Mouse (Mus musculus) ZHBTc4 (cell line): ENCODE results near the gene Arrb1.
"Not testable (repeated sequence)": the region's sequence is repeated elsewhere in the genome, so short reads cannot be mapped to it uniquely, and the experiment has no call there.

Experiments used
- DNase-seq: peaks from one replicate; pipeline ENCODE4 v3.0.0-alpha.2; 2011; ENCODE audit warnings: low read depth, low spot score

The Arrb1 gene

DNA sequence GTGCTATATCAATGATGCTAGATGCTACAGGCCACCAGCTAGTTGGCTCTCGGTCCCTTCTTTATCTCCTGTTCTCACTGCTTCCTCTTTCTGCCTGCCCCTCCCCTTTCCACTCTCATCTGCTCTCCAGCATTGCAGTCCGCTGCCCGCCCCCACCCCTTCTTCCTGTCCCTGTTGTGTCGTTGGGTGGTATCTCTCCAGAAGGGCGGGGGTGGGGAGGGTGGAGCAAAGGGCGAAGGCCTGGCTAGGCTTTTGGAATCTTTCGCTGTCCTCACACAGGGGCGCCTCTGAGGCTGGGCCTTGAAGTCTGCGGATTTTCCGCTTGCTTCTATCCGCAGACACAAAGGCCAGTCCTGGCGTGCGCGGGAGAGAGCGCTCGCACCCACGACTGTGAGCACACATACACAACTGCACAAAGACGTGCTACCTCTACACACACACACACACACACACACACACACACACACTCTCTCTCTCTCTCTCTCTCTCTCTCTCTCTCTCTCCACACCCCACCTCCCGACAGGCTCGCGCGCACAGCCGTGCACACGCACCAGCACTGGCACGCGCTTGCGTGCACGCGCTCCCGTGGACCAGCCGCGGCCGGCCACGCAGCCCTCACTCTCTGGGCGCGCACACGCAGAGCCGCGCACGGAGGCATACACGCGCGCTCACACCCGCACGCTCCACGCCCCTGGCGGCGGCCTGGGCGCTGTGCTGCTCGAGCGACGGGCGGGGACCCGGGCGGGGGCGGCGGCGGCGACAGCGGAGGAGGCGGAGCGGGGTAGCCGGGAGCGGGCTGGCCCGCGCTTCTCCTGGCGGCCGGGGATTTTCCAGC, at the start of gene Arrb1:
Arrb1 (plus strand) TSS at position 566 of the 835 bp plus-strand sequence.
- peak; percentile 83 for DNase-seq

DNA sequence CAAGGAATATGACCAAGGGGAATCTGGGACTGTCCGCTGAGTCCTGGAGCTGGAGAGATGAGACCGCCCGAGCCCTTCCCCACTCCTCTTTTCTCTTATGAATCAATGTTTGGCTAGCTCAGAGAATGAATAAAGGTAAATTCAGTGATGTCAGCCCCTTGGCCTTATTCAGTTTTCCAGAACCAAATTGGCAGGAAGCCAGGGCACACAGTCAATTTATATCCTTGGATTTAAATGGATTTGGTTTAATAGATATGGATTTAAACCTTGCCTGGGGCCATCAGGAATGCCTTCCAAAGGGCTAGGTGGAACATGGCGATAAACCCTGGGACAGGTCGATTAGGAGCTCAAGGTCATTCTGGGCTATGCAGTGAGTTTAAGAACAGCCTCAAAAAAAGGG, 45.6 kb upstream of the Arrb1 start:
- no peak for DNase-seq

GRCm38 (mm10) chr7:99499128-99499527, 36.1 kb upstream of the Arrb1 start:
- DNase-seq = no peak

DNA sequence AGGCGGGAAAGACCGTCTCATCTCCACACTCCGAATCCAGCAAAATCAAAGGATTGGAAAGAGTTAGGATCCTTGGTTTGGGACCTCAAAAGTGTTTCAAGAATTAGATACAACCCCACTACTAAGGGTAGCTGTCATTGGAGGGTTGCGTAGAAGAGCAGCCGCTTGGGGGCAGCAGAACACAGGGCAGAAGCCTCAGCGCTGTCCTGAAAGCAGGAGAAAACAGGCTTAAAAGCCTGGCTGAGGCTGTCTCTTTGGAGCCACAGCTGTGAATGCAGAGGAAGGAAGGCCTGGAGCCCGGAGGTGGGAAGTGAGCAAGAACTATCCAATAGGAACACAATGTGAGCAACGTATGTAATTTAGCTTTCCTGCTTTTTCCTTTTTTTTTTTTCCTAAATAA, 35.1 kb upstream of the Arrb1 start:
- peak; percentile 82 for DNase-seq

DNA sequence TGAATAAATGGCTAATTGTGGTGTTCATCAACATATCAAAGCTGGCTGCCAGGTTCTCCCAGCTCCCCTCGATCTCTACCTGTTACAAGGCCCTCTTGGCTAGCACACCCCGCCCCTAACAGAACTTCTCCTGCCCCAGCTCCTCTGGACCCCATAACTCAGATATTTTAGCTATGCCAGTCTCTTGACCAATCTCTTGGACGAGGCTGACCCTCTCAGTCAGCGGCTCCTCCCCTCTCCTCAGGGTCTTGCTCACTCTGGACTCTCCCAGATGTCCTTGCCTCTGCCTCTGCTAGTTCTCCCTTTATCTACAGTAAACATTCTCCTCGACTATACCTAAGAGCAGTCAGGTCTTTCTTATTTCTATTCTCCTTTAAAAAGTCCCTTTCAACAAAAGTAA, 34.6 kb upstream of the Arrb1 start:
- DNase-seq = no peak

DNA sequence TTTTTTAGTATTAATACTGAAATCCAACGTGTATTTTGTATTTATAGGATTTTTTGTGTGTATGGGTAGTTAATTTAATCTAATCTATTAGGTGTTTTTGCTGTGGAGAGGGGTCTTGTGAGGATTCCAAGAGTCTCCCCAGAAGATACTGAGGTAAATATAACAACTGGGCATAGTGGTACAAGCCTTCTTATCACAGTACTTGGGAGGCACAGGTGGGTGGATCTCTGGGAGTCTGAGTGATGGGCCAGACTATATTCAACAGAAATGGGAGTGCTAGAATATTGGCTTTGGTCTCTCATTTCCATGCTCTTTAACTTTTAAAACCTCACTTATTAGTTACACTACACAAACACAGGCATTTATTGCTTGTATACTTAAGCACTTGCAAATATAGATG, 34.1 kb upstream of the Arrb1 start:
- no peak for DNase-seq

DNA sequence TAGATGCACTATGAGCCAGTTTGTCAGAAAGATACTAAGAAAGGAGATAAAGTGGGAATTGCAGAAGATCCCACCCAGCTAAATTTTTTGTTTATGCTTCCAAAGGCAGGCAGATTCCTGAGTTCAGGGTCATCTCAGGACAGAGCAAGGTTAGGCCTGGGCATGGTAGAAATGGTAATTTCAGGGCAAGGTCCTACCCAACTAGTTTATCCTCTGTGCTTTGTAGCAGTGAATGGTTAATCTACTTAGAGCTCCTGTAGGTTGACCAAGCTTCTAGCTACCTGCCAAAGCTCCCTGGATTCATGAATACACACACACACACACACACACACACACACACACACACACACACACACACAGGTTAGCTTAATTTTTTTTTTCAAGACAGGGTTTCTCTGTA, 30.7 kb upstream of the Arrb1 start:
- DNase-seq = no peak

GRCm38 (mm10) chr7:99508187-99508586, 27.1 kb upstream of the Arrb1 start:
- DNase-seq = not testable (repeated sequence)

- peak; percentile 25 for DNase-seq
Observed at GRCm38 (mm10) chr7:99510087-99510501, 25.2 kb upstream of the Arrb1 start.

- no peak for DNase-seq
Observed at GRCm38 (mm10) chr7:99516092-99516813, 19.0 kb upstream of the Arrb1 start.

DNA sequence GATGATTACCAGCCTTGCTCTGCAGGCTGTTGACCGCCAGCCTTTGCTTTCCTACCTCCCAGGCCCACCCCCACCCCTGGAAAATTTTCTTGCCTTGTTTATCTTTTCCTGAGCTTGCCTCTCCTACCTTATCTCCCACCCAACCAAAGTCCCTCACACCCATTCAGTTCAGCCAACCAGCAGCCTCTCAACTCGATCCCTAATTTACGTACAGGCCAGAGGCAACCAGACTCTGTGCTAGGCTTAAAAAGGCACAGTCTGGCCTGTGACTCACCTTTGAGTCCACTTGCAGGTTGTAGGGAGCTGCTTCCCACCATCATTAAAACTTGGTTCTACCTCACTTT, 18.5 kb upstream of the Arrb1 start:
- no peak for DNase-seq

DNA sequence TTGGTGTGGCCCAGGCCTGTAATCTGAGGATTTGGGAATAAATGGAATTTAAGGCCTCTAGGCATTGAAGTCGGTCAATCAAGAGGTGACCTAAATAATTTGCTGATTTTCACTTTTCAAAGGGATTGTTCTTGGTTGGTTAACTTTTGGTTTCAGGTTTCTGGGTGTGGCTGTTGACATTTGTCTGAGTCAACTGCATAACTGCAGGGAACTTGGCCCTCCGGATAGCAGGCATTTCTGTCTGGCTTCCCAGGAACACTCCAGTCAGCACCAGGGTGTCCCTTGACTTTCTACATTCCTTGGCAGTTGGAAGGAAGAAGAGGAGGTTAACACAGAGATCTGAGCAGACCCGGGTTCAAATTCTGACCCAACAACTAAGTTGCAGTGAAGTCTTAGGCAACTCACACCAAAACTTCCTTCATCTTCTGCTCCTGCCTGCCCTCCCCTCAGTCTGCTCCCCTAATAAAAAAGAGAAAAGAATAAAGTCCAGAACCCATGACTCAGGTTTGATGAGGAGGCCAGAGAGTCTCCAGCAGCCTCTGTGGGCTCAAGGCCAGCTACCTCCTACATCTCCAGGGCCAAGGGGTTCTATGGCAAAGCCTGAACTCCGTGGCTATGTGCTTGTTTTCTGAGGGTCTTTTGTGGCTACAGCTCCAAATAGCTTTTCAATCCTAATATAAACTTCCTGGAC, 16.2 kb upstream of the Arrb1 start:
- peak; percentile 83 for DNase-seq

- no peak for DNase-seq
Observed at GRCm38 (mm10) chr7:99523121-99523520, 12.1 kb upstream of the Arrb1 start.

DNA sequence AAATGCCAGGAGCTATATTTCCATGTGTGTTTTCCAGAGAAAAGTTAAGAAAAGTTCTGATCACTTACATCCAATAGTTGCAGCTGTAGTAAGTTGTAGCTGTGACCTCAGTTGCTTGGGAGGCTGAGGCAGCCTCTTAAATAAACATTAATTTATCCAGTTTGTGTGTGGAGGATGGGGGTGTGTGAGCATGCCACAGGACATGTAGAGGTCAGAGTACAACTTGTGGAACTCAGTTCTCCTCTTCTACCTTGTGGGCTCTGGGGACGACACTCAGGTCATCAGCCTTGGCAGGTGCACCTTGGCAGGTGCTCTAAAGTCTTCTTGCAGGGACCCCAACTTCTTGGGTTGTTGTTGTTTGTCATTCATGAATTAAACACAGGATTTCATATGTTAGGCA, 11.4 kb upstream of the Arrb1 start:
- DNase-seq = no peak

DNA sequence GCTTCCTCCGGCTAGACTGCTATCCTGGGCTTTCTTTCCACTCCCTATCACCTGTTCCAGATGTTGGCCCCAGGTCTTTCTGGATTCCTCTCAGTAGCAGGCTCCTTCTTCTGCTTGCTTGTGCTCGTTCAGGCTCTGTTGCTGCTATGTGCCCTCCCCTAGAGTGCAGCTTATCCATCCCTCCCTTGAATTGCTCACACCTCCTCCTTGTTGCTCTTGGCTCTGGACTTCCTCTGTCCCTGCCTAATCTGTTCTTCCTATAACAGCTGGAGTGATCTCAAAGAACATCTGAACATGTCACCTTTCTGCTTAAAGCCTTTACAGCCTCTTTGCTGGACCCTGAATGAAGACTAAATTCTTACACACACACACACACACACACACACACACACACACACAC, 6.7 kb upstream of the Arrb1 start:
- DNase-seq = no peak

DNA sequence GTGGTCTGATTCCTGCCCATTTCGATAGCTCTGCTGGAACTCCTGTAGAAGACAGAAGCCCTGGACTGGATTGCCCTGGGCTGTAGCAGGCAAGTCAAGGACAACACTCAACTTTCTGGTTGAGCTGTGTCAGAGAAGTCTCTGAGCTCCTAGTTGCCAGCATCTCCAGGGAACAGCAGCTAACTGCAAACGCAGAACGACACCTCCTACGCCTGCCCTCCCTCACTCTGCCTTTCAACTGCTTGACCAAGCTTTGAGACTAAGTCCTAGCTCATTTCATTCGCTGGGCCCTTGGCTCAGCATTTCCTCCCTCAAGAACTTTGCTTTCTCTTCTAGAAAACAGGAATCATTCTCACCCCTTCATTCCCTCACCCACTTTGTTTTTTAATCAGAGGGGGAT, 5.9 kb upstream of the Arrb1 start:
- no peak for DNase-seq

DNA sequence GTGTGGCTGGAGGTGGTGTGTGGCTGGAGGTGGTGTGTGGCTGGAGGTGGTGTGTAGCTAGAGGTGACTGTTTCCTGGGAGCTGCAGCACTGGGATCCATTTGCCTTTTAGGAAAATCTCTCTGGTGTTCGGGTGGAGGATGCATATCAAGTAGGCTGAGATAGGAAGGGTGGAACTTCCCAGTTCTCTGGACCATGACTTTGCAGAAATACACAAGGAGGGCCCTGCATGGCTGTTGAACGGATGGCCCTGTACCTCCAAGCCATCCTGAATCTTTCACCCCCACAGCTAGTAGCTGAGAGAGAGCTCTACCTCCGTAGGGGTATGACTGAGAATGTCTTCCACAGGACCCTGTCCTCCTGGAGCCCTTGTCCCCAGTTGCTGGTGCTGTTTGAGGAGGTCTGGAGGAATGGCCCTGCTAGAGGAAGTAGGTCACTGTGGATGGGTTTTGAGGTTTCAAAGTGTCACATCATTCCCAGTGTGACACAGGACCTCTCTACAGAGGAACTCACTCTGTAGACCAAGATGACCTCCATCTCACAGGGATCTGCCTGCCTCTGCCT, 3.8 kb upstream of the Arrb1 start:
- no peak for DNase-seq

DNA sequence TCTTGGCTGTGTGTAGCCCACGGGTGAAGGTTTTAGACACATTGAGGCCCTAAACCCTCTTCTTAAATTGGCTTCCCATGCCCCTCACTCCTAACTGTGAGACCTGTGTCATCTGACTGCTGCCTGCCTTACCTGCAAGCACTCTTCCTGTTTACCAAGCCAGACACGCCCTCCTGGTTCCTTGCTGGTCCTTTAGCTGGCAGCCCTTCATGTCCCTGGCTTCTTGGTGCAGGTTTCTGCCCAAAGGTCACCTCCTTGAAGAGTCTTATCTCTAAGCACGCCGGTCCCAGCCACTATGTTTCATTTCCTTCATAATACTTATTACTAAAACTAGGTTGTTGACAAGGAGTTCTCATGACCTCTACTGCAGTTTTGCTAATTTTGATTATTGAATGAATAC, 2.7 kb upstream of the Arrb1 start:
- DNase-seq = no peak

DNA sequence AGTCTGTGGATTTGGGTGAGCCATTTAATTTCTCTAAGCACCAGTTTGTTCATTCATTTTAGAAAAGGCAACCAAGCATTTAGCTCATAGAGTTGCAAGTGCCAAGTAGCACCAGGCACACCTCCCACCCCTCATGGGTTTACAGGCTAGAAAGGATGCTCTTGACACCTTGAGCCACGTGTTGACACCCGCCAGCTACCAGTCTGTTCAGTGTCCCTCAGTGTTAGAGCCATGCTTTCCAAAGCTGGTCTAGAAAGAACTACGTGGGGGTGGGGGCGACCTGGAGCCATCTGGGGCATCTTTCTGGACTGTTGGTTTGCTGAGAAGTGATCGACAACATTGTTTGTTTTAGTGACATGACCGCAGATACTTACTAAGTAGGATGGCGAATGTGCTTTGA, 1.7 kb upstream of the Arrb1 start:
- DNase-seq = no peak

- no peak for DNase-seq
Observed at GRCm38 (mm10) chr7:99534501-99534900, 765 bp upstream of the Arrb1 start.

DNA sequence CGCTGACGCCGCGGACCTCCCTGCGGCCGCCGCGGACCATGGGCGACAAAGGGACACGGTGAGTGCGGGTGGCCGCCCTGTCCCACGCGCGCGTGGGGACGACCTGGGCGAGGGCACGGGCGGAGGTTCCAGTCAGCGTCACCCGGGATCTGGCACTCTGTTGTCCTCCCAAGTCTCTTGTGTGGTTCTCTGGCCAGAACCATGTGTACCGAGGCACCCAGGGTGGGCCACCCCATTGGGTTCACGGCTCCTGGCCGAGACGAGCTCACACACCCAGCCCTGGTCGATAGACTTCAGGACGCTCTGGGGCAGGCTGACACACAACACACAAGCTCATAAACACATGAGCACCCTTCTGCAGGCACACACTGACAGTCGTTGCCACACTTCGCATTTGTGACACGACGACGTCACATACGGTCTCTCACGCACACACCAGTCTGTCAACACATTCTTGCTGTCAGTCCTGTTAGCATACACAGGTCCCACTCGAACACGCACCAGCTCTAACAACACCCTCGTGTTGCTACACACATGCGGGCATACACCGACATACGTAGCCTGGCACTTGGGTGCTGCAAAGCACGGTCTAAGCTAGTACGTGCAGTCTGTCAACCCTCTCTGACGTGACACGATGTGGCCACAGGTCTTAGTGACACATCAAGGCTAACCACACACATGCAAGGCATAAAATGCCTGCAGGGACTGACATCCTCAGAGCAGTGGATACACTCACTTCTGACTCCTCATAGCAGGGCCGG, 655 bp downstream of the Arrb1 start:
- DNase-seq = no peak
